Comparison of ENCODE assay signal across 9 mouse cellular contexts in the genomic region with DNA sequence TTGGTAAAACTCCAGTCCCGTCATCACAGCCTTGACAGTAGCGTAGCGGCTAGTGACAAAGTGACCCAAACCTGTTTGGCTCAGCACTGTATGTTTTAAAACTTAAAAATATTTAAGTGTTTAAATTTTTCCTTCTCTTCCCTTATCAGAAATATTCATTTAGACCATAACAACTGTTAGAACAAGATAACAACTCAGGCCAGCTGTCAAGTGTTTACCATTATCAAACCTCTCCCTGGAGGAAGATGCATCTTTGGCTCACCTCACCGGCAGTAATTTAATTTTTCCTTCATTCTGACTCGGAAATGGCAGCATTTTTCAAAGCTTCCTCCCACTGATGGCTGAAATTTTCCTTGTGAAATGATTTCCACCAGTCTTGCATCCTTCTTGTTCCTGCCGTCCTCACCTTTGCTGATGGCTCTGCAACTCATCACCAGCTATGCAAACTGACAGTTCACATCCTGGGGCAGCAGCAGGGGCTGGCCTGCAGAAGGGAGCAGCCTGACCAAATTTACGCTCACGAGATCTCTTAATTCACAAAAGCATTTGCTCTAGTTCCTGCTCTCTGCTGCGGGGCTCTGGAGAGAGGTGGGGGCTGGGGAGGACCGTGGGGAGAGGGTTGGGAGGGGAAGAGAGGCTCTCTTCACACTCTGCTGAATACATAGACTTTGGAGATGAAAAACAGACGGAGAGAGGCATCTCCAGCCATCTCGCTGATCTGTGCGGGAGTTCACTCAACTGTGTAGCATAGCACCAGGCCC.
DNase-seq lines count a peak whose midpoint lies in the region; ATAC-seq and TF ChIP-seq lines count a peak whose summit lies in the region.
"Had no signal": no experiment of that assay in that cellular context is flagged by ENCODE, and none has a peak within 500 bp of the region (broad histone marks: within the 10 kb centered on the region; RNA-seq: fewer than 3 reads in every experiment).

No protein-coding gene starts in this region.

- DNase-seq in heart, postnatal 4 days = no peak
- no peak for DNase-seq in G1E (ENCODE audit: low spot score)
- peak; percentile 51 for DNase-seq in forelimb bud, embryonic 11.5 days (ENCODE audit: low read depth, low spot score)
- DNase-seq in gastrocnemius, adult 2 months = no peak
- no peak for DNase-seq in right cerebral cortex, postnatal 36 days (ENCODE audit: low spot score in 2 of 2)

- TF ChIP-seq CTCF in G1E (IDR thresholded peaks at IDR 0.05; ENCODE audit: low read depth, low read length) = no peak
- no peak for TF ChIP-seq CTCF in gastrocnemius, adult 2 months (IDR thresholded peaks at IDR 0.05)

- peaks cover 18% of the 10 kb centered on the region for H3K4me1 ChIP-seq in heart, embryonic 11.5 days (ENCODE audit: control insufficient read depth, insufficient read depth, low read length)
- H3K4me1 ChIP-seq in G1E (ENCODE audit: insufficient read depth, low read depth, low read length) = peaks cover 13% of the 10 kb centered on the region

- H3K4me2 ChIP-seq in heart, embryonic 11.5 days = peak overlapping the region; percentile 33; the same call in 1 of the 2 replicates

- ATAC-seq in heart, embryonic 11.5 days (replicated peaks; ENCODE audit: insufficient number of reproducible peaks, low FRiP score, low TSS enrichment) = 0 out of 2 replicates have a peak, but pooled peaks have one; percentile 10
- peak; percentile 8; the same call in 1 of the 2 replicates for ATAC-seq in G1E (ENCODE audit: extremely low read depth, insufficient number of reproducible peaks, low FRiP score, poor library complexity, severe bottlenecking)
- peak; percentile 50 for ATAC-seq in megakaryocyte progenitor cell, adult 5-6 weeks (replicated peaks; ENCODE audit: poor library complexity)
- no peak for ATAC-seq in CD4-positive, CD25-positive, alpha-beta regulatory T cell, adult 4 months

- H3K4me3 ChIP-seq in heart, embryonic 11.5 days (ENCODE audit: low read depth, low read length) = no peak overlapping the region
- H3K4me3 ChIP-seq in G1E (ENCODE audit: low read depth, low read length) = no peak overlapping the region; the same call in 1 of the 2 replicates
- H3K4me3 ChIP-seq in gastrocnemius, adult 2 months = no peak overlapping the region
- H3K4me3 ChIP-seq: left cerebral cortex, adult 2 months had no signal

- 31% methylated on average over 13 of the region's 13 CpGs for WGBS in heart, embryonic 11.5 days (ENCODE audit: insufficient replicate concordance)

- peak overlapping the region; percentile 23; the same call in 1 of the 2 replicates for H3K27ac ChIP-seq in heart, embryonic 11.5 days (ENCODE audit: low read depth, low read length)
- no peak overlapping the region for H3K27ac ChIP-seq in gastrocnemius, adult 2 months
- H3K27ac ChIP-seq: left cerebral cortex, adult 2 months had no signal

- 0 out of 2 replicates have a peak overlapping the region, but pooled peaks have one; percentile 23 for H3K9ac ChIP-seq in heart, embryonic 11.5 days (ENCODE audit: low read depth, low read length)

- intact Hi-C loops in gastrocnemius, adult 2 months (cut with DNase I) = no loop called here

- no peaks in the 10 kb centered on the region for H3K36me3 ChIP-seq in heart, embryonic 11.5 days (ENCODE audit: control insufficient read depth, insufficient read depth, low read length)
- no peaks in the 10 kb centered on the region for H3K36me3 ChIP-seq in G1E (replicated peaks)

- H3K27me3 ChIP-seq in heart, embryonic 11.5 days (ENCODE audit: control insufficient read depth, insufficient read depth, low read length) = 0 out of 2 replicates have a peak, but pooled peaks cover 4% of the 10 kb centered on the region
- peaks cover 15% of the 10 kb centered on the region for H3K27me3 ChIP-seq in G1E (ENCODE audit: insufficient read depth, low read length)

- H3K9me3 ChIP-seq in heart, embryonic 11.5 days (replicated peaks; ENCODE audit: control insufficient read depth, low read length) = no peaks in the 10 kb centered on the region
- H3K9me3 ChIP-seq in G1E (replicated peaks) = no peaks in the 10 kb centered on the region
